Mouse (Mus musculus) thymus, adult 2 months (tissue): ENCODE data around the gene Car10.

Experiments used
- CTCF ChIP-seq: fragments of 200-500 bp; IDR thresholded peaks from 2 replicates; pipeline ENCODE4 v1.5.1; 2012; ENCODE audit warnings: mild to moderate bottlenecking, control low read depth, low read length, moderate library complexity, borderline replicate concordance; ENCODE audit not compliant: control insufficient read depth, poor library complexity, insufficient read depth; ENCODE audit errors: extremely low read depth
- POLR2A ChIP-seq: fragments of 200-500 bp; IDR thresholded peaks from 2 replicates; pipeline ENCODE4 v1.6.1; 2012; ENCODE audit warnings: mild to moderate bottlenecking, low read length, control low read depth, moderate library complexity; ENCODE audit not compliant: control insufficient read depth, poor library complexity, insufficient read depth; ENCODE audit errors: extremely low read depth

- no peak for TF ChIP-seq CTCF
- no peak for TF ChIP-seq POLR2A
Measured at GRCm38 (mm10) chr11:93263979-93264378, 166.2 kb downstream of the Car10 start.
